Mouse (Mus musculus) c-Kit-positive CD71-positive TER-119-negative erythroid progenitor cells, embryonic 14.5 days (primary cell): ENCODE measurements at regions not wholly inside any gene's neighbourhood (a gene's known extent, or its start where the extent isn't known, plus 50 kb on each side); places are given as distances from the start of the nearest gene placed in this dataset.
"Not testable (repeated sequence)": the region's sequence is repeated elsewhere in the genome, so short reads cannot be mapped to it uniquely, and the experiment has no call there.

Experiments
- DNase-seq: peaks from one replicate; pipeline ENCODE4 v3.0.0-alpha.2; 2013; ENCODE audit warnings: low read depth

DNA sequence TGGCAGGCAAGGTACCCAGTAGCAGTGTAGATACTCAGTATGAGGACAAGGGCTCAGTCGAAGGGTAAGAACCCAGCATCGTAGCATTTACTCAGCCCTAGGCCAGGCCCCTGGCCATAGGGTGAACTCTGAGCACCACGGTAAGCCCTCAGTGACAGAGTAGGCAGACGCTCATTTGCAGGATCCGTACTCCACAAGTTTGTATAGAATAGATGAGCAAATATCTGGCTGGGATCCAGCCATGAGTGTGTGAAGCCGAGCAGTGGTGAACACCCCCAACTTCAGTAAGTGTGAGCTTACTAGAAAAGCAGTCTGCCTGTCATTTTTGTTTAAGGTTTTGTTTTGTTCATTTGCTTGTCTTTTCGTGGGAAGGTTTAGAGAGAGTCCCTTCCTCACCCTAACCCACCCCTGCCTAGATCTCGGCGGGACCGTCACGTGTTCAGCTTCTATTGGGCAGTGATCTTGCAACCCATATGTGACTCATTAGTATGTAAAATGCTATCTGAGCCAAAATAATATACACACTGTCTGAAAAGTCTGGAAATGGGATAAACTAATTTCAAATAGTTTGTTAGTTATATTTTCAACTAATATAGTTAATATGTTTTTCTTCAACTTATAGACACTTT is 76.3 kb downstream of the Gm5447 start:
- DNase-seq, result no peak

DNA sequence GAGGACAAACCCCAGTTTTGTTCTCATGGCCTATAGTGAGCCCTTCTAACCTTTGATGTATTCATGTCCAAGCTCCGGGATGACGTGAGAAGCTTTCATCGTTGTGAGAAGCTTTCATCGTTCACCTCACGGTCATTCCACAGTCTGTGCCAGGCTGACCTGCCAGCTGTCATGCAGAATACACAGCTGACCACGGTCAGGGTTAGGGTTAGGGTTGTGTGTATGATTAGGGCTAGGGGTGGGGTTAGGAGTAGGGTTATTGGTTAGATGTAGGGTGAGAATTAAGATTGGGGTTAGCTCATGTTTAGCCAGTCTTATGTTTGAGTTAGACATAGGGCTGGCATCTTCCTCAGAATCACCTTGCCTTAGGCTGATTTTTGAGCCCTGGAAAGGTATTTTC is 77.6 kb downstream of the Gm5447 start:
- DNase-seq, result not testable (repeated sequence)

DNA sequence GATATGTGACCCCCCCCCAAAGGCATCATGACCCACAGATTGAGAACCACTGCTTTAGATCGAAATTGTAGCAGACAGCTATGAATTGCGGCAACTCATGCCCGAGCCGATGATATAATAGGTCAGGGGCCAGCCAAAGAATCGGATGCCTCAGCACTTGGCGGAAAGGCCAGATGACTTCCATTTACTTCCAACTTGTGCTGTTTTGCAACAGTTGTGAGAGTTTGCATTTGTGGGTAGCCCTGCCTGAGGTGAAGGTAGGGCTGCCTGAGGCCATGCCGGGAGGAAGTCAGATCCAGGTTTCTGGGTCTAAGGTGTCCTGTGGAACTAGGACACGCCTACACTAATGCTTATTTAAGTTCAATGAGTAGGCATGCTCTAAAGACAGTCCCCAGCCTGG is 80.4 kb downstream of the Gm5447 start:
- DNase-seq, result no peak

DNA sequence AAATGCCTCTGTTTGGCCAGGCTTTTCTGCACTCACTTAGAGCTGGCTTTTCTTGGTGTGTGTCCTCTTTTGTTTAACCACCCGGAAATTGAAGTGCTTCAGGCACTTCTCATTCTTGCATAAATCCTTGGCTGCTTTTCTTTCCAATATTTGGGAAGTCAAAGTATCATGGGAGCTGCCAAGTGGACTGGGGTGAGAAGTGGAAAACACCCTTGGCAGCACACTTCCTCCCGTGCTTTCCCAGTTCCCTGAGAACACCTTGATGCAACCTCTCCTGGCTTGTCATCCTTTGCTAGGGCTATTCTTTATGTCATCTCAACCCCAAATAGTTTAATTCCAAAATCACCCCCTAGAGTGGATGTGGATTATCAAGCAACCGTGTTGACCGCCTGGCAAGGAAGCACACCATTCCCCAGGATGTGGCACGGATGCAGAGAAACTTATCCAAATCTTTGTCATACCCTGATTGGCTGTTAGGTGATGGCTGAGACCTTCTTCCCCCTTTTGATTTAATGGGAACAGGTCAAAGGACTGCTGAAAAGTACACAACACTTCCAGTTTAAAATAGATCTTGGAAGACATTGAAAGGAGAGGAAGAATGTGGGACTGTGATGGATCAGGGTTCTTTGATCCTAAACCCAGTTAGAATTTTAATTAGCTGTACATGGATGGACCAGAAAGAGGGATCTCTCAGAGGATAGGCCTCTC is 81.5 kb downstream of the Gm5447 start:
- DNase-seq, result no peak

DNA sequence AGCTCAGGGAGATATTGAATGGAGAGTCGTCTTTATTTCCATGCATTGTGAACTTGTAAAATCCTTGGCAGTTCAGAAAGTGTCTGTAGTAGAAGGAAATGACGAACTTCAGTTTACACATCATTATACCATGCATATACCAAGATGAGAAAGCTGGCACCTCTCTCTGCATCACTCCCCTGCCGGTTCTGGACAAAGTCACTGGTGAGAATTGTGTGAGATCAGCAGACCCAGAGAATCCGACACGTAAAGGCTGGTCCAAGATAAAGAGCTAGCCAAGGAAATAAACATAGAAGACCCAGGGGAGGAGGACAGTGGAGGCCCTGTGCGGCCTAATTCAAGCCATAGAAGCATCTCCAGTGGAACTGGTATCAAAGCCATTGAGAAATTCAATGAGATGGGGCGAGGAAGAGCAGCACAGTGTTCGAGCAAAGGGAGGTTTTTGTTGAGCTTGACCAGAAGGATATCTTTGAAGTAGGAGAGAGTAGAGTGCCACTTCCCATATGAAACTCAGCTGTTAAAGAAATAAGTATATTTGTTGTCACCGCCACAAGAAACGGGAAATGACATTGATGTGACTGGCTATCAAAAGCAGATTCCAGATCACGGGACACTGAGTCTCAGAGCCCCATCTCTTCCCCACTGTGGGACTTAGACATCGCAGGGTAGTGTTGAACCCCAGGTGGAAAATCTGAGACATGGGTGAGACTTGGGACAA is 82.3 kb downstream of the Gm5447 start:
- DNase-seq, result no peak

DNA sequence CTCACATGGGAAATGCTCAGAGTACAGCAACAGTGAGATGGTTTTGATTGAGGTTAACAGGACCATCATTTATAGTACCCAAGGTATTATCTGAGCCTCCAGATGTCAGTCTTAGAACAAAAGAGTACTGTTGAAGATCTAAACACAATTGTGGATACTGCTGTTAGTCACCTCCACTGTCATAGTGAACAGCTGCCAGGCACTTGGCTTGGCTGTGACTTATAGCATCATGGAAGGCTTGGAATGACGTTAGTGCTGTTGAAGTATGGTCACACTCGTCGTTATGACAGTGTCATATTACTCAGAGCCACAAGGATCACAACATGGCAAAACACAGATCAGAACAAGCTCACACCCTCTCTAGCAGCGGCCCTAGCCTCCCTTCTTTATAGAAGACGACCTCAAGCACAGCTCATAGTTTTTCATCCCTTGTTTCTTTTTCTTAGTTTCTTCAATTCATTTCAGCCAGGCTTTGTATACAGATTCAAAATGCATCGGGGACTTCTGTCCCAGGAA is 87.0 kb downstream of the Gm5447 start:
- no peak for DNase-seq

DNA sequence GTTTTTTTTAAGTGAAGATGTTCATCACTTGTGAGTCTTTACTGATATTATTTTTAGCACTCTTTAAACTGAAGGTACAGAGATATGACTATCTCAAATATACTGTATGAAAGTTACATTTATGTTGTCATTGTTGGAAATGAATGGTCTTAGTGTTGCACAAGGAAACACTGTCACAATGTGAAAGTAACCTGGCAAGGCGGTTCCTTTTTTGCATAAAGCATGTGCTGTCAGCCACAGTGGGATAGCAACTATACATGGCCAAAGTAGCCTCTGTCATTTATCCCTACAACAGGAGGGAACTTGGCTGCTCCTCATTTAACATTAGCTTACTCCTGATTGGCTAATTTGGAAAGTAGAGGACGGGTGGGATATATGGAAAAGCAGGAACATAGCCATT is 94.3 kb downstream of the Gm5447 start:
- DNase-seq, result no peak

DNA sequence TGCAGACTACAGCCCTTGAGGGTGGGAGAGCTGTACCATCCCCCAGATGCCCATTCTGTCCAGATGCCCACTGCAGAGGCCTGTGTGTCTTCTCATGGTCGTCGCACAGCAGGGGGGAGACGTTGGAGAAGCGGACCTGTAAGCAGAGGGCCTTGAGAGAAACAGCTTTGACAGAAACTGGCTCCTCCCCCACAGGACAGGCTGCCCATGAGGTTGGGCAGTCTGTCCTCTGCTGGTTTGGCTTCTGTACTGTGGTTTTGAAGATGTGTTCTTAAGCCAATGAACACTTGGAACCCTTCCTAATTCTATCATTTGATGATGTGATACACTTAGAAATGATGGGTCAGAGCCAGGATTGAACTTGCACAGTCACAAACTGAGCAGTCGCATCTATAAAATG is 102.5 kb downstream of the Gm5447 start:
- no peak for DNase-seq

DNA sequence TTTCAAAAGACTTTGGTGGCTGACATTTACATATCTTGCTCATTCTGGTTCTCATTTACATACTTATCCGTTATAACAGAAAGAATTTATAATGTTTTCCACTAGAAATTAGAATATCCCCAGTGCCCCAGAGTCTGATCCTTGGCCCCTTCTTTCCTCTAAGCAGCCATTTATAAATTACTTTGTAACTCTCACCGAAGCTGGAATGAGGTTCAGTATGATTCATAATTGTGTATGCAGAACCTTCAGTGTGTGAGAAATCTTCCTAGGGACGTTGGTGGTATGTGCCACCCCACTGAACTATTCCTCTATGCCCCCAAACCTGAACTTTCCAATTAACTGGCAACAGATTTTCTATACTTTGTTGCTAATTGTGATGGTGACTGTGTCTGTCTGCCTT is 104.7 kb downstream of the Gm5447 start:
- no peak for DNase-seq

DNA sequence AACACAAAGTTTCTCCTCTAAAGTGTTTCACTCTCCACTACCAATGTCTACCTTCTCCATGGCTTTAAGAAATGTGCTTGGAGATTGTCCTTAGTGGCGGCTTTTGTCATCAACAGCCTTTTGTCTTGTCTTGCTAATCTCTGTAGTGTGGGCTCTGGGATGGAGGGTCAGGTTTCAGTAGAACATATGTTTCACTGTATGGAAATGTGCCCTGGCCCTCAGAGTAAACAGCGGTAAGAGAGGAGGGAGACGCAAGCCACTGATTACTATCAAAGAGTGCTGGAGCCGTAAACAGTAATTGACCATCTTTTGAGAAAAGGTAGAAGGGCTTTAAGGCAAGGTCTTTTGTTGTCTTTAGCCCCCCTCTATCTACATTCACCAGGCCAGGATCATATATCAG is 106.2 kb downstream of the Gm5447 start:
- no peak for DNase-seq

DNA sequence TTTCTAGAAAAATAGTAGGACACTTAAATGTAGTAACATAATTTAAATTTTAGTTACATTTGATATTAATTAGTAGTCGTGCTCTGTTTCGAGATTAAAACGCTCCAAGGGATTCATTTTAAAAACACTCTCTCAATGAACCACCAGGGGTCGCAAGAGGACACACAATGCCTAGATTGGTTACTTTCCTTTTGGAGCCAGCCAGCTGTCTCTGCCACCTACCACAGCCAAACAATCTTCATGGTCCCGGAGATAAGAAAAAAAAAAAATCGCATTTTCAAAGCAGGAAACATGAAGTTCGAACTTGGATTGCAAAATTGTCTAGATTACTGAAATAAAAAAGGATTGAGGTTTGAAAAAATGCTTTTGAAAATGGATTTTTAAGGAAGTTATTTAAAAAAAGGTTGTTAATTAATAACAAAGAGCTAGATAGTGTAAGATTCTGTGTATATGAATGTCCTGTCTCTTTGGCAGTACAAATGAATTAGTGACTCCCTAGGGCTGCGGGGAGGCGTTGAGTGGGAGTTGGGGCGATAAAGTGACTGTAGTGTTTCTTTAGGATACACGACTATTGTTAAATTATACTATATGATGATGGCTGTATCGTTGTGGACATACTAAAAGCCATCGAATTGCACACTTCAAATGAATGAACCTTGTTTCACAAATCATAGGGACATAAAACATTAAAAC is 108.6 kb downstream of the Gm5447 start:
- peak; percentile 40 for DNase-seq

DNA sequence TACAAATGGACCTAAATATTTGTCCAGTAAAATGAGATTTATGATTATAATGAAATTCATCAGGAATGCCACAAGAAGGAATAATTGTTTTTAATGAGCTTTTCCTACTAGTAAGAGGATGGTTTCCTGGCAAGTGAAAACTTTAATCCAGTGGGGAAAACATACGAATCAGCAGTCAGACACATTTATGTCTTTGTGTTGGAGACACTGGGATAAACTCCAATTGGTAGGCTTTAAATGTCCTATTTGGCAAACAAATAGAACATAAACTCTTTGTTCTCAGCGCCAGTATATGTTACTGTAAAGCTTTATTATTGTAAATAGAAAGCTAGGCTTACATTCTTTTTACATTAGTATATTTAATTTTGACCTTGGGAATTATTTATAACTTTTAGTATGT is 127.0 kb downstream of the Gm5447 start:
- DNase-seq, result no peak

DNA sequence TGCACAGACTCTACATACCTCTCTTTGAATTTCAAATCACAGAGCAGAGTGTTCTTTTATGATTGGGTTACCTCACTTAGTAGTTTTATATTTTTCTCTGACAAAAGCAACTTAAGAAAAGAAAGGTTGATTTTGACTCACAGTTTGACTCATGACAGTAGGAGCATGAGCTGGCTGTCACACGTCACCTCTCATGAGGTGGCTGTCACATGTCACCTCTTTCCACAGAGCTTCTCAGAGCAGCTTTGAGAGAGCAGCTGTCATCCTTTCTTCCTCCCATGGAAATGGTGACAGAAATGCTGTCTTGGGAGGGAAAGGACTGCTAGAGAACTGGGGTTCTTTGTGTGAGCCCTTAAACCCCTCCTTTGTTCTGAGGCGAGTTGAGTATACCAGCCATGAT is 133.4 kb downstream of the Gm5447 start:
- DNase-seq, result no peak

DNA sequence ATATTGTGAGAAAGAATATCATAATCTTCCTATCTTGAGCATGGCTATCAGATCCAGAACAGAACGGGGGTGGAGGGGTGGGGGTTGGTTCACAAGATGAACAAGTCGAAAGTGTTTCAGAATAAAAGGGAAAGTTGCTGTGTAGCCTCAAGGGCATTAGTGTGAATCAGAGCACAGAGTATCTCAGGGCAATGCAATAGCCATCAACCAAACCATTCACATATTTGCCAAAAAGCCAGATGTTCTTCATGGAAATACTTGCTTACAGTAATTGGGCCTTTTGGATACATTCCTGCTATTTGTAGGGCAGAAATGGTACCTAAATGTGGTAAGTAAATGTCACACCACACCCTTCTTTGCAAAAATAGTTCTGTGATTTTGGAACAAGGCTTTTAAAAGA is 135.2 kb downstream of the Gm5447 start:
- no peak for DNase-seq

DNA sequence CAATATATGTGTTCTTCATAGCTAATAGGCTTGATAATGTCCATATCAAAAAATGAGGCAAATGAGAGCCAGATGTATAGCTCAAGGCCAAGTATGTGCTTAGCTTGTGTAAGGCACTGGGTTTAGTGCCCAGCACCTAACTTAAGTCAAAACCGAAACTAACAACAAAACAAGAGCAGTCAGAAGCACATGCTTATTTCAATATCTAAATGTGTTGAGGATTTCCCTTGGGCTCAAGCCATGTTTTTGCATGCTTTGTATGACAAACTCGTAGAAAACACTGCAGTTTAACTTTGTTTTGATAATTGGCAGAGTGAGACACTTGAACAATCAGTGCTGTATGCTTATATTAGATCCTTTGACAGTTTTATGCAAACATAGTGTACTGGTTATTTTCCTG is 148.7 kb downstream of the Gm5447 start:
- no peak for DNase-seq

DNA sequence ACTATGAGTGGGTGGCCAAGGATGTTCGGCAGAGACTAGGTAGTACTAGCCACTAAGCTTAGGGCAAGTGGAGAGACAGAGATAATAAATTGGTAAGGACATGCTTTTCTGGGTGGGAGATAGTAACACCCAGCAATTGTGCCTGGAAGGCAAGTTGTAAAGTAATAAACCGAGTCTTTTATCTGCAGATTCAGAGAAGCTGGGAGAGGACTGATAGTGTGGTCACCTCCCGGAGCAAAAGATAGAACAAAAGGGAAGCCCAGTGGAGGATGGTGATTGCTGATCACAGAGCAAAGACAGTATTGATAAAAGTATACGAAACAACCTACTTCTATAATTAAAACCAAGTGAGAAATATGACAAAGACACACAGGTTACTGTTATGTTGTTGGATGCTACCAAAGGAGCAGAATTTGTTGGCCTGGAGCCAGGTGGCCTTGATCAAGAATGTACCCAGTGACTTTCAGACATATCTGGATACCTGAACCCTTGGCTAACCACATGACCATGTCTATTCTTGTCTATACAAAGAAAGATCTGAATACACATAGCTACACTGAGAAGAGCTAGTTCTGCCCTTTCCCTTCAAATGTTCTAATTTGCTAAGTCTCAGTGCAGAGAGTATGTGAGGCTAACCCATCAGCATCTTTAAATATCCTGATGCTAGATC is 150.7 kb downstream of the Gm5447 start:
- DNase-seq, result no peak

DNA sequence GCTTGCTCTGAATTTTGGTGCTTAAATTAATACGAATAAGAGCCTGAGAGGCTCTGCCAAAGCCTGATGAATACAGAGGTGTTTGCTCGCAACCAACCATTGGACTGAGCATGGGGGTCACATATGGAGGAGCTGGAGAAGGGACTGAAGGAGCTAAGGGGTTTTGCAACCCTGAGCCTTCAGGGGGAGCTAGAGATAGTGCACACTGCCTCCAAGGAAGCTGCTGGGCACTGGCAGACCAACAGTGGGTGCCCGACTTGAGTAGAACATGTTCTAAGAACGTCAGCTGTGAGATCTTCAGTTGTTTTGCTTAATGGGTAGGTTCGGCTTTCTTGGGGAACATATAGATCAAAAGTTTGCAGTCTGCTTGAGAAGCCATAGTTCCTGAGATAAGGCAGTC is 158.5 kb downstream of the Gm5447 start:
- no peak for DNase-seq

DNA sequence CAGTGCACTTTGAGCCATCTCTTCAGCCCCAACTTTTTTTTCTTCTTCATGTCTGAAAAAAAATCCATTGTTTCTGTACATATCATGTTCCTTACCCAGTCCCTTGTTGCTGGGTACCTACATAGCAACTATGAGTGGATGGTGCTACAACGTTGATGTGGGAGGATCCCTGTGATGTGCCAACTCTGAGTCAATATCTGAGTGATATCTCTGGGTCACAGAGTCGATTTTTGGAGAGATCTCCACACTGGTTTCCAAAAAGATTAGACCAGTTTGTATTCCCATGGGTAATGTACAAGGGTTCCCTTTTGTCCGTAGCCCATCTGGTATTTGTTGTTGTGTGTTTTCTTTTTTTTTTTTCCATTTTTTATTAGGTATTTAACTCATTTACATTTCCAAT is 165.7 kb downstream of the Gm5447 start:
- no peak for DNase-seq

DNA sequence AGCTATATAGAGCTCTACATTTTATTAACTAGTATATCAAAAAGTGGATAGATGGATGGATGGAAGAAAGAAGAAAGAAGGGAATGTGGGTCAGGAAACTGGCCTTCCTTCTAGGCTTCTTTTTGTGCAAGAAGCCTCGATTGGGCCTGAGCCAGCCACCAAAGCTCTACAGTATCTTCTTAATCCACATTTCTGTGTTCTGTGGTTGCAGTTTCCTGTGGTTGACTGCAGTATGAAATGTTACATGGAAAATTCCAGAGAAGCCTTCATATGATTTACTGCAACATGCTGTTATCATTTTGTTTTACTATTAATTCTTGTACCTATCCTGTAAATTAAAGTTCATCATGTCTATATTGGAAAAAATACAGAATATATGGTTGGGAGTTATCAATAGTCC is 173.3 kb downstream of the Gm5447 start:
- no peak for DNase-seq

DNA sequence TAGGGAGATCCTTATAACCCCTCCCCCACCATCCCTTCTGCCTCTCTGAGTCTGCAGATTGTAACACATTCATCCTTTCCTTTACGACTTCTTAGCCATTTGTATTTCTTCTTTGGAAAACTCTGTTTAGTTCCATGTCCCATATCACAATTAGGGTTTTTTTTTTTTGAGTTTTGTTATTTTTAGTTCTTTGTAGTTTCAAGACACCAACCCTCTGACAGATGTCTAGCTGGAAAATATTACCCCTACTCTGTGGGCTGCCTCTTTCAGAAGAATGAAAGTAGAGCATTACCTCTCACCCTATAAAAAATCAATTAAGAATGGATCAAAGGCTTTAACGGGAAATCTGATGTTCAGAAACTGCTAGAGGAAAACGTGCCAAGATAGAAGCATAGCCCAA is 180.1 kb downstream of the Gm5447 start:
- DNase-seq, result no peak

DNA sequence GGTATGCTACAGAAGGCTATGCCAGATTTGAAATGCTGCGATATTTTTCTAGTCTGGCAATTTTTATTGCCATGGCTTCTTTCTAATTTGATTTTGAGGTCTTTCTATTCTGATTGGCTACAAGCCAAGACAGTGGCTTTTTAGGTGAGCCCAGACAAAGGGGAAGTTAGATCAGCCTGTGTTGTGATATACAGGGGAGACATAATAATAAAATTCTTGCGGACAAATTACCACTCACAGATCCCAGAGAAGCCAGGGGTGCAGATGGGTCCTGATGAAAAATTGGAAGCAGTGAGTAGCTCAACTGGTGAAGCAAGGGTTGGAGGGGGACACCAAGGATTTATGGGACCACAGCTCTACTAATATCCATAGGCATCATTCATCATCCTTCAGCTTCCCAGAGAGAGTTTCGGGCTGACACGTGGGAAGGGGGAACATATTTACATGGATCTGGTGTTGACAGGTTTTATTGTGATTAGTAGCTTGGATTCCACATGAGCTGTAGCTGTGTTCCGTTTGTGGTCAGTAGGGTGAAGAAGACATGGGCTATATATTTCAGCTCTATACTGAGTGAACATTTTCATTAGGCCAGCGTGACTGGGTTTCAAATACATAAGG is 190.0 kb downstream of the Gm5447 start:
- no peak for DNase-seq

DNA sequence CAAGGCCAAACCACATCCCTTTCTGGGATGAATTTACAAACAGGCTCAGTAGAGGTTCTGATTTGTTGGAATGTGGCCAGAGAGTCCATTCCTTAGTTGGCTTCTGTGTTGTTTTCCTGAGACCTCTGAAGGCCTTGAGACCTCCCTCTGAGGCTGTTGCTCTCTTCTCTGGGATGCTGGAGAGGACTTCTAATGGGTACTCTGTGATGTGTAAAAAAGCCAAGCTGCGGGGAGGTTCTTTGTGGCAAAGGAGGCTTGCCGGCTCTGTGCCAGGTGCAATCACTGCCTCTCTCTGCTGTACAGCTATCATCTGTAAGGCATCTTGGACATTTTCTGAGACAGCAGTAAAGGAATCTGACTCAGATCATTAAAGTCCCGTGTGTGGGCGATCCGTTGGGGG is 192.3 kb downstream of the Gm5447 start:
- DNase-seq, result no peak
